Mouse (Mus musculus) cortical plate, adult 2 months (tissue): Measurements from ENCODE around the gene Rasgrf2. TPM values are rescaled to one million over a fixed set of nuclear protein-coding genes. Genes with fewer than 3 reads are reported as not detected.

Experiments
- H3K27ac ChIP-seq: fragments of 200-500 bp; 2 replicates; pipeline ENCODE4 v1.5.1; 2012; ENCODE audit warnings: low read length, control low read depth, inconsistent platforms; ENCODE audit not compliant: insufficient read depth
- H3K4me1 ChIP-seq: fragments of 200-500 bp; 2 replicates; pipeline ENCODE4 v1.6.1; 2011; ENCODE audit warnings: low read length; ENCODE audit not compliant: control insufficient read depth, insufficient read depth
- H3K4me3 ChIP-seq: fragments of 200-500 bp; 2 replicates; pipeline ENCODE4 v1.5.1; 2011; ENCODE audit warnings: mild to moderate bottlenecking, low read length, control low read depth; ENCODE audit not compliant: insufficient read depth
- CTCF ChIP-seq: fragments of 200-500 bp; IDR thresholded peaks from 2 replicates; pipeline ENCODE4 v1.5.1; 2011; ENCODE audit warnings: mild to moderate bottlenecking, control low read depth, low read length; ENCODE audit not compliant: insufficient read depth; ENCODE audit errors: extremely low read depth
- POLR2A ChIP-seq: fragments of 200-500 bp; IDR thresholded peaks from 2 replicates; pipeline ENCODE4 v1.6.1; 2011; ENCODE audit warnings: mild to moderate bottlenecking, low read length, control low read depth; ENCODE audit not compliant: insufficient read depth; ENCODE audit errors: extremely low read depth
- polyA plus RNA-seq: library from polyadenylated mRNA; depleted of rRNA; stranded (reverse); fragments of >200 nt; gene quantifications from 2 replicates; pipeline ENCODE4 v1.2.3, GENCODE M21; 2012

Gene Rasgrf2
- polyA plus RNA-seq, 1 experiment: 80.6 TPM

DNA sequence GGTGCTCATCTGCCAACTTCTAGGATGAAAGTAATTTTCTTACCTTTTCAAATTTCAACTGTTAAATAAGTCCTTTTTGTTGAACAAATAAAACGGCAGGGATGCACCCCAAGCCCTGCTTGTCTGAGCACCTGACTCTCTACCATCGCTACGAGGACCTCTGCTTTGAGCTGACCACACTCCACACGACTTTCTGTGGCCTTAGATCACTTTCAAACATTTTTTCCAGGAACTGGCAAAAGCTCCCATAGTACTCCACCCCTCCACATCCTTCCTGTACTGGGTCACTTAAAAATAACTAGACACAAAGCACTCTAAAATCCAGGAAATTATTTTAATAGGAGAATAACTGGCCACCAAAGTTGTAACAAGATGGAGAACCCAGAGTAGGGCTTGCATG, 23.2 kb downstream of the Rasgrf2 start:
- H3K27ac ChIP-seq: no peak overlapping the region
- H3K4me3 ChIP-seq: no peak overlapping the region
- H3K4me1 ChIP-seq: peaks cover 2% of the 10 kb centered on the region; the same call in 1 of the 2 replicates
- TF ChIP-seq CTCF: no peak
- no peak for TF ChIP-seq POLR2A

DNA sequence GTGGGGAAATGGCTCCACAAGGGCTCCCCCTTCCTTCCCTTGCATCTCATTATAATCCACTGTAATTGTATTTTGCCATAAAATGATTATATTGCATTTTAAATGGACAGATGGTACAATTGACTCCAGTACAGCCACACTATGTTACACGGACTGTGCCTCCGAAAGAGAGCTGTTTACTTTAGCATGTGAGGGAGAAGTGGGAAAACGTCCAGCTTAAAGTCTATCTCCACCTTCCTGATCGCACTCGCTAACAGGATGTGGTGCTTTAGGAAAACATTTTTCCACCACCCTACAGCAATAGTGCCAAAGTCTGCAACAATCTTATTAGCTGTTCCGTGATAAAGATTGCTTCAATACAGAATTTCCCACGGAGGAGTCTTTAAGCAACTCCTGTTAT, 27.2 kb downstream of the Rasgrf2 start:
- H3K27ac ChIP-seq: no peak overlapping the region
- TF ChIP-seq CTCF (no peak), POLR2A (no peak)
- H3K4me1 ChIP-seq: peaks cover 2% of the 10 kb centered on the region; the same call in 1 of the 2 replicates
- no peak overlapping the region for H3K4me3 ChIP-seq

GRCm38 (mm10) chr13:92098484-92098883, 33.0 kb downstream of the Rasgrf2 start:
- TF ChIP-seq CTCF (no peak), POLR2A (no peak)
- H3K4me1 ChIP-seq: no peaks in the 10 kb centered on the region
- no peak overlapping the region for H3K27ac ChIP-seq
- H3K4me3 ChIP-seq: no peak overlapping the region

GRCm38 (mm10) chr13:92095131-92096090, 36.0 kb downstream of the Rasgrf2 start:
- Histone ChIP-seq H3K4me1 (no peaks in the 10 kb centered on the region), H3K27ac (no peak overlapping the region), H3K4me3 (no peak overlapping the region)
- TF ChIP-seq CTCF: no peak
- TF ChIP-seq POLR2A: no peak

DNA sequence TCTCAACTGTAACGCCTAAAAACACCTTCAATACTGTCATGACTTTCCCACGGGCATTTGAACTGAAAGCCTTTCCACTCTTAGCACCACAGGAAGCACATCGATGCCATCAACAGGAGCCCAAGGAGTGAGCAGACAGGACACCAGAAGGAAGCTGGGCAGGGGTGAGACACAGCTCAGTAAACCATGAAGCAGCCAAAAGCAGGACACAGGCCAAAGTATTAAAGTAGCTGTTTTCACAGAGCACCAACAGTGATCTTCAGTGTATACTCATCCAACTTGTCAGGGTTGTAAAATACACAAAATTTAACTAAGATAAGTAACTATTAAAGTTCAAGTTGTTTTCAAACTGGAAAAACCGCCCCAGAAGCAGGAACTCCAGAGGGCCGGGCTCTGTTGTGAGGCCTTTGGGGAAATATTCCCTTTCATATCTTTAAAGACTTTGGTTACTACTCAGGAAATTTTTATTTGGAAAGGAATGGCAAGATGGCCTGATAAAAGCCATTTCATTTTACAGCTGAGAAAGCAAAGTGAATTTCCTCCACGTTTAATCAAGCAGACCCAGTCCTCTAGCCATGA, 37.7 kb downstream of the Rasgrf2 start:
- no peaks in the 10 kb centered on the region for H3K4me1 ChIP-seq
- TF ChIP-seq CTCF: no peak
- no peak for TF ChIP-seq POLR2A
- H3K27ac ChIP-seq: no peak overlapping the region
- H3K4me3 ChIP-seq: no peak overlapping the region

DNA sequence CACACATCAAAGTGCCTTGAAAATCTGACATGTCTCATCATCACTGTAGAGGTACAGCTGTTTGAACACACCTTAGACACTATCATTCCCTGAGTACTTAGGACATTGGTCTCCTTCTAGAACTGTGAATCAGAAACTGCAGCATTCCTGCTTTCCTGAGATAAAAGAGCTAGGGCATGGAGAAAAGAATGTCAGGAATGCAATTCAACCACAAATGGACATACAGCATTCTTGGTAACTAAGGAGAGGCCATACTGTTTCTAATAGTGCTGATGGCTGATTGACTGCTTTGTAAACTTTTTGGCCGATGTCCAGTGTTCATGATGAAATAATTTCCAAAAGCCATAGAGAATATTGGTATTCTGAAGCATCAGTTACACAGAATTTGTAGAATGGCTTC, 58.3 kb downstream of the Rasgrf2 start:
- Histone ChIP-seq H3K4me3 (no peak overlapping the region), H3K4me1 (no peaks in the 10 kb centered on the region), H3K27ac (no peak overlapping the region)
- TF ChIP-seq POLR2A: no peak
- TF ChIP-seq CTCF: no peak

- no peak overlapping the region for H3K27ac ChIP-seq
- TF ChIP-seq POLR2A (no peak), CTCF (no peak)
- no peaks in the 10 kb centered on the region for H3K4me1 ChIP-seq
- H3K4me3 ChIP-seq: no peak overlapping the region
These were observed 62.8 kb downstream of the Rasgrf2 start for GRCm38 (mm10) chr13:92068651-92069050.

GRCm38 (mm10) chr13:92067831-92068230, 63.6 kb downstream of the Rasgrf2 start:
- Histone ChIP-seq H3K27ac (no peak overlapping the region), H3K4me3 (no peak overlapping the region), H3K4me1 (no peaks in the 10 kb centered on the region)
- TF ChIP-seq POLR2A (no peak), CTCF (no peak)

DNA sequence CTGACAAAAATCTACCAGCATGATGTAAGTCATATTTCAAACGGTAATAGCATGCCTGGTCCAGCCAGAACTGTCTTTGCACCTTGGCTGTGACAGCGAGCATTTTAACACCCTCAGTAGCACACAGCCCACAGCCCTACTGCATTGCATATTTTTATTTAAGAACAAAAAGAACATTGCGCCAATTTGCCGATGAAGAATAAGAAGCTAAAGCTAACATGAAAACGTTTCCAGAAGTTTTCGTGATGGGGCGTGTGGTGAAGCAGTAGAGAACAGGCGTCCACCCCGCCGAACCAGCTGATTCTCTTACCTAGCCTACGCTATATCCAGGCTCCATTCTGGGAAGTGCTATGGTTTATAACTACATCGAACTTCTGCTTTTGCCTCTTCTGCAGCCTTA, 77.7 kb downstream of the Rasgrf2 start:
- H3K4me1 ChIP-seq: peaks cover 2% of the 10 kb centered on the region; the same call in 1 of the 2 replicates
- H3K4me3 ChIP-seq: no peak overlapping the region
- no peak for TF ChIP-seq POLR2A
- TF ChIP-seq CTCF: no peak
- no peak overlapping the region for H3K27ac ChIP-seq
